ENCODE assay signal across 12 mouse cellular contexts in the genomic region with DNA sequence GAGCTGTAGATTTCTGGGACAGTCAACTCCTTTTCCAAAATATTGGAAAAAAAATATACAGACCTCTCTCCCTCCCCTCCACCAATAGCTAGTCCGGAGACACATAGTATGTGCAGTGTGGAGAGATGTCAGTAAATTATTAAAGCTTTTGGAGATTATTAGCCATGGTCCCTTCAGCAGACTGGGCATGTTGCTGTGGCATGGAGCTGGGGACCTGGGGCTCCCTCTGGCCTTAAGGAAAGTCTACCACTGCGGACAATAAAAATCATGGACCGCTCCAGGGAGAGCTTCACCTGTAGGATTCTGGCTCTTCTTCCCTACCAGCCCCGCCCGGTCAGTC. TPM values are rescaled to one million over a fixed set of nuclear protein-coding genes. Genes with fewer than 3 reads are reported as not detected.
DNase-seq lines count a peak whose midpoint lies in the region; ATAC-seq and TF ChIP-seq lines count a peak whose summit lies in the region.
"Had no signal": no experiment of that assay in that cellular context is flagged by ENCODE, and none has a peak within 500 bp of the region (broad histone marks: within the 10 kb centered on the region; RNA-seq: fewer than 3 reads in every experiment).

No protein-coding gene starts in this region.

- H3K36me3 ChIP-seq in heart, embryonic 14.5 days (ENCODE audit: control insufficient read depth, insufficient read depth, low read length), result no peaks in the 10 kb centered on the region
- H3K36me3 ChIP-seq in embryonic facial prominence, embryonic 11.5 days (replicated peaks; ENCODE audit: control insufficient read depth, insufficient read depth, low read depth, low read length), result no peaks in the 10 kb centered on the region
- no peaks in the 10 kb centered on the region for H3K36me3 ChIP-seq in intestine, embryonic 14.5 days (ENCODE audit: control insufficient read depth, insufficient read depth, low read length)
- no peaks in the 10 kb centered on the region for H3K36me3 ChIP-seq in midbrain, embryonic 14.5 days (ENCODE audit: control insufficient read depth, insufficient read depth, low read length)

- H3K4me3 ChIP-seq in heart, embryonic 14.5 days (ENCODE audit: control insufficient read depth in 1 of 2, insufficient read depth in 1 of 2, low read depth in 1 of 2, low read length in 2 of 2), result peak overlapping the region; percentile 37 to 44; a peak in 3 of 4 replicates
- H3K4me3 ChIP-seq in embryonic facial prominence, embryonic 11.5 days (ENCODE audit: low read depth, low read length), result peak overlapping the region; percentile 47
- H3K4me3 ChIP-seq in intestine, embryonic 14.5 days (ENCODE audit: low read depth, low read length), result peak overlapping the region; percentile 35
- H3K4me3 ChIP-seq in midbrain, embryonic 14.5 days (replicated peaks; ENCODE audit: low read depth, low read length), result peak overlapping the region; percentile 47
- H3K4me3 ChIP-seq in cerebellum, adult 2 months (replicated peaks; ENCODE audit: insufficient read depth, low read depth, low read length), result no peak overlapping the region
- H3K4me3 ChIP-seq: megakaryocyte, embryonic 14.5 days had no signal

- DNase-seq in heart, postnatal 14 days, result no peak
- DNase-seq in embryonic facial prominence, embryonic 11.5 days (ENCODE audit: low spot score), result no peak
- no peak for DNase-seq in intestine, embryonic 14.5 days (ENCODE audit: low spot score)
- no peak for DNase-seq in midbrain, embryonic 14.5 days
- DNase-seq in cerebellum, adult 2 months, result no peak
- no peak for DNase-seq in left cerebral cortex, adult 8-10 months (ENCODE audit: low spot score in 2 of 2)
- no peak for DNase-seq in cerebellum, postnatal 10 days
- DNase-seq: spleen, adult 18-20 months had no signal

- whole genome bisulfite sequencing in heart, embryonic 14.5 days, result 14% methylated on average over 5 of the region's 5 CpGs
- 16% methylated on average over 5 of the region's 5 CpGs for WGBS in embryonic facial prominence, embryonic 11.5 days
- WGBS in intestine, embryonic 14.5 days, result 14% methylated on average over 5 of the region's 5 CpGs
- WGBS in midbrain, embryonic 14.5 days, result 17% methylated on average over 5 of the region's 5 CpGs
- 18% methylated on average over 5 of the region's 5 CpGs for WGBS in cerebellum, adult 2 months

- TF ChIP-seq CTCF in cerebellum, adult 2 months (IDR thresholded peaks at IDR 0.05; ENCODE audit: borderline replicate concordance, insufficient read depth, low read depth, low read length), result no peak

- H3K9me3 ChIP-seq in heart, embryonic 14.5 days (ENCODE audit: control insufficient read depth, low read length), result no peaks in the 10 kb centered on the region
- H3K9me3 ChIP-seq in embryonic facial prominence, embryonic 11.5 days (replicated peaks; ENCODE audit: control insufficient read depth, low read length), result no peaks in the 10 kb centered on the region
- H3K9me3 ChIP-seq in intestine, embryonic 14.5 days (ENCODE audit: control insufficient read depth, low read length), result no peaks in the 10 kb centered on the region
- H3K9me3 ChIP-seq in midbrain, embryonic 14.5 days (ENCODE audit: control insufficient read depth, low read length), result no peaks in the 10 kb centered on the region
- H3K9me3 ChIP-seq: megakaryocyte, embryonic 14.5 days had no signal

- intact Hi-C loops in heart, postnatal 14 days (cut with DNase I), result no loop called here

- no peak for TF ChIP-seq POLR2A in cerebellum, adult 2 months (IDR thresholded peaks at IDR 0.05; ENCODE audit: borderline replicate concordance, insufficient read depth, low read length)

- peaks cover 0 to 11% of the 10 kb centered on the region in 2 experiments; a peak in 2 of 4 replicates for H3K4me1 ChIP-seq in heart, embryonic 14.5 days (ENCODE audit: control insufficient read depth in 2 of 2, insufficient read depth in 2 of 2, low read length in 2 of 2)
- no peaks in the 10 kb centered on the region for H3K4me1 ChIP-seq in embryonic facial prominence, embryonic 11.5 days (ENCODE audit: control insufficient read depth, insufficient read depth, low read length)
- H3K4me1 ChIP-seq in intestine, embryonic 14.5 days (replicated peaks; ENCODE audit: control insufficient read depth, insufficient read depth, low read length), result peaks cover 8% of the 10 kb centered on the region; the same call in 1 of the 2 replicates
- H3K4me1 ChIP-seq in midbrain, embryonic 14.5 days (ENCODE audit: control insufficient read depth, insufficient read depth, low read length), result peaks cover 16% of the 10 kb centered on the region
- H3K4me1 ChIP-seq in cerebellum, adult 2 months (ENCODE audit: control insufficient read depth, insufficient read depth, low read length), result no peaks in the 10 kb centered on the region
- H3K4me1 ChIP-seq: megakaryocyte, embryonic 14.5 days had no signal

- H3K27ac ChIP-seq in heart, embryonic 14.5 days (replicated peaks in 1 of 2; ENCODE audit: control insufficient read depth in 1 of 2, insufficient read depth in 1 of 2, low read depth in 2 of 2, low read length in 2 of 2), result no peak overlapping the region
- H3K27ac ChIP-seq in embryonic facial prominence, embryonic 11.5 days (replicated peaks; ENCODE audit: low read depth, low read length), result no peak overlapping the region
- no peak overlapping the region for H3K27ac ChIP-seq in intestine, embryonic 14.5 days (ENCODE audit: low read depth)
- no peak overlapping the region for H3K27ac ChIP-seq in midbrain, embryonic 14.5 days (replicated peaks; ENCODE audit: low read depth, low read length)
- no peak overlapping the region for H3K27ac ChIP-seq in cerebellum, adult 2 months (ENCODE audit: insufficient read depth, low read length)

- 0 out of 2 replicates have a peak overlapping the region, but pooled peaks have one; percentile 22 for H3K9ac ChIP-seq in heart, embryonic 14.5 days (ENCODE audit: low read length)
- H3K9ac ChIP-seq in embryonic facial prominence, embryonic 11.5 days (replicated peaks; ENCODE audit: low read length), result no peak overlapping the region
- no peak overlapping the region for H3K9ac ChIP-seq in intestine, embryonic 14.5 days (ENCODE audit: low read length)
- H3K9ac ChIP-seq in midbrain, embryonic 14.5 days (replicated peaks; ENCODE audit: low read length), result peak overlapping the region; percentile 46; the same call in 1 of the 2 replicates

- no peak for ATAC-seq in heart, embryonic 14.5 days (ENCODE audit: insufficient number of reproducible peaks, insufficient read depth, low FRiP score, low read depth)
- ATAC-seq in embryonic facial prominence, embryonic 11.5 days (replicated peaks; ENCODE audit: insufficient number of reproducible peaks, low FRiP score, low TSS enrichment, low read depth), result no peak
- ATAC-seq in intestine, embryonic 14.5 days (replicated peaks; ENCODE audit: low FRiP score, low TSS enrichment, low read depth), result 0 out of 2 replicates have a peak, but pooled peaks have one; percentile 15
- ATAC-seq in midbrain, embryonic 14.5 days (ENCODE audit: low FRiP score, low TSS enrichment), result no peak
- ATAC-seq: activated CD4-positive, CD25-positive, alpha-beta regulatory T cell, adult 4 months had no signal

- peak overlapping the region; percentile 74 for H3K4me2 ChIP-seq in heart, embryonic 14.5 days (ENCODE audit: low read length)
- H3K4me2 ChIP-seq in embryonic facial prominence, embryonic 11.5 days (ENCODE audit: low read depth, low read length), result peak overlapping the region; percentile 91
- H3K4me2 ChIP-seq in intestine, embryonic 14.5 days (ENCODE audit: low read length), result peak overlapping the region; percentile 75
- peak overlapping the region; percentile 93 for H3K4me2 ChIP-seq in midbrain, embryonic 14.5 days (ENCODE audit: low read length)

- peaks cover 77% of the 10 kb centered on the region for H3K27me3 ChIP-seq in heart, embryonic 14.5 days (ENCODE audit: control insufficient read depth, insufficient read depth, low read length)
- H3K27me3 ChIP-seq in embryonic facial prominence, embryonic 11.5 days (ENCODE audit: control insufficient read depth, insufficient read depth, low read length), result peaks cover 47% of the 10 kb centered on the region
- H3K27me3 ChIP-seq in intestine, embryonic 14.5 days (replicated peaks; ENCODE audit: control insufficient read depth, insufficient read depth, low read length), result peaks cover 62% of the 10 kb centered on the region
- H3K27me3 ChIP-seq in midbrain, embryonic 14.5 days (ENCODE audit: control insufficient read depth, insufficient read depth, low read length), result peaks cover 53% of the 10 kb centered on the region
- H3K27me3 ChIP-seq in cerebellum, adult 2 months (ENCODE audit: control insufficient read depth, insufficient read depth, low read length), result peaks cover 2% of the 10 kb centered on the region; the same call in 1 of the 2 replicates

RNA-seq across cellular contexts. Expression of a gene that starts 24.3 kb away (rescaled TPM):
- 0.16 and 0.49 TPM in 2 replicates for polyA plus RNA-seq in heart, embryonic 14.5 days (2014; fragmentation: Nextera tagmentation; extraction: Ambion mirVana)
- total RNA-seq in heart, postnatal 14 days (2021), result under 1 TPM; 0.44 to 0.65 TPM
- 0.98 and 1.3 TPM in 2 replicates for polyA plus RNA-seq in embryonic facial prominence, embryonic 11.5 days (2014; fragmentation: Nextera tagmentation; extraction: Ambion mirVana)
- polyA plus RNA-seq in intestine, embryonic 14.5 days (2014; fragmentation: Nextera tagmentation; extraction: Ambion mirVana), result 0.78 and 1.7 TPM in 2 replicates
- polyA plus RNA-seq in midbrain, embryonic 14.5 days (2014; fragmentation: Nextera tagmentation; extraction: Ambion mirVana), result 9.1 and 9.4 TPM in 2 replicates
- polyA plus RNA-seq in cerebellum, adult 2 months (2012; rRNA removed), result 46.3 and 53.6 TPM in 2 replicates
- total RNA-seq in left cerebral cortex, adult 8-10 months (2022), result 100 to 1,000 TPM; 108 to 123 (median 112) TPM
- total RNA-seq: common myeloid progenitor, adult 5-6 weeks had no signal

Comparison
In these comparisons a context has a peak if more than half of its experiments do, and no peak if none do; other contexts are left out.
1. H3K9ac ChIP-seq: peak in heart, embryonic 14.5 days (single experiment) and midbrain, embryonic 14.5 days (single experiment); none in embryonic facial prominence, embryonic 11.5 days (single experiment) and intestine, embryonic 14.5 days (single experiment).
2. Peak in every context shown above with its lines, with median percentiles within 50 percentile points of each other: H3K4me2 ChIP-seq.